Mouse (Mus musculus): ENCODE measurements around the gene Tmem184b. TPM values are rescaled to one million over a fixed set of nuclear protein-coding genes. Genes with fewer than 3 reads are reported as not detected.

Gene Tmem184b
- total RNA-seq, 2 experiments from 2014 or later, result 72.4 to 77.4 TPM

DNA sequence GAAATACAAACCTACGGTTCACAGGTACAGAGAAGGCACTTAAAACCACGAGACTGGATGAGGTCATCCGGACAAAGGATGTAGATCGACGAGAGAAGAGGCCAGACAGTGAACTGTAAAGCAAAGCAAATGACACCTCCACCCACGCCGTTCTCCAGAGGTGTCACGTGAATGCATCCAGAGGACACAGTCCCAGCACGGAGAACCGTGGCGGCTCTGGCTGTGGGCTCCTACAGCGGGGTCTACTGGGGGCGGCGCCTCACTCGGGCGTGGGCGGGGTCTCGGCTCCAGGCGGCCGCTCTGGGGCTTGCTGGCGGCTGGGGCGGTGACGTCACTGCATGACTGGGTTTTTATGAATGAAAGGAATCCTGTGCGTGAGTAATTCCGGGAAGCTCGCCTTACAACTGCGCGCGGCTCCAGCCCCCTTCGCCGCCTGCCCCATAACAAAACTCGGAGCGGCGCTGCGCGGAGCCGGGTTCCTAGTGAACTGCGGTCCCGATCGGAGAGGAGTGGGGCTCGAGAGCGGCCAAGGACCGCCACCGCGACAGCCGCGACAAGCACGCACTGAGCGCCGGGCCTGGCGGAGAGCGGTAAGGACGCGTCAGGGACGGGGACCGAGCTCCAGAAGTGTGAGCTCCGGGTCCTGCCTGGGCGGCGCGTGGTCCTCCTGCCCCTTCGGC, 56.1 kb downstream of the Tmem184b start:
- DNase-seq (ENCODE audit: low spot score in 2 of 2), result peak; percentile 86 to 92

DNA sequence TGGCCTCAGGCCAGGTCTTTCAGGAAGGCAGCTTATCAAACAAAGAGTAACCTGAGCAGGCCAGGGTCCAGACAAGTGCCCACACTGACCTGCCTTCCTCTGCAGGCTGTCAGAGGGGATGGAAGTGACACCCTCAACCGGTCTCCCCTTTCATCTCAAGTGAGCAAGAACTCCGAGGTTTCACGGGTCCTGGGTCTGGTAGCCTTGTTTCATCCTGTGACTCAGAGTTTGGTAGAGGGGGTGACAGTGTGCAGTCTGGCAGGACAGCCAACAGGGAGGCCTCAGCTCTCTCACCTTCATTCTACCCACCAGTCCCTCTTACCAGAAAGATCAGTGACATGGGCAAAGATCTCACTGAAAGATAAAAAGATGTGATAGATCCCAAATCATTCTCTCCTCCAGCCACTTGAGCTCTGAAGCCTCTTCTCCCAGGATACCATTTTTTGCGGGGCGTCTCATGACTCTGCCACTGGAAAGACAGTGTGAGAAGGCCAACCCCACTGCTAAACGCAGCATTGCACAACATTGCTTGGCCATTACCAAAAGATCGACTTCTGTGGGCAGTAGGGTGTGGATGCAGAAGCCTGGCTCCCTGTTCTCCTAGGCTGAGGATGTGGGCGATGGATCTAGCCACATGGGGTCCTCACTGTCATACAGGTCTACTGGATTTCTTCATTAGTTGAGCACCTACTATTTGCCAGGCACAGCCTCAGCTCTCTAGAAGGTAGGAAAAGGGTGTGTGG, 57.1 kb downstream of the Tmem184b start, which contains the start of gene Maff:
Gene Maff (plus strand): TSS at position 571 of the 743 bp plus-strand sequence.
- DNase-seq (ENCODE audit: low spot score in 2 of 2), result no peak

DNA sequence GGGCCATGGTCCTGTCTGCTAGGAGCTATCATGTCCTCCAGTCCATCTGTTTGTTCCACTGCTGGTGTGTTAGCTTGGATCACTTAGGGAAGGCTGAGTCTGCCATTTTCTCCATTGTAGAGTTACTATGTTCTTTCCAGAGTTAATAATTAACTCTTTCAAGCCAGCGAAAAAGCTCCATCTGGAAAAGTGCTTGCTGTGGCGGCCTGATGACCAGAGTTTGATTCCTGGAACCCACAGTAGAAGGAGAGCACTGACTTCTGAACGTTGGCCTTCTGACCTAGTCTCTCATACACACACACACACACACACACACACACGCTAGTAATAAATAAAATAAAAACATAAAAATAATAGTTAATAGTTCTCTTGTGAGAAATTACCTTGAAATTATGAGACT, 58.7 kb downstream of the Tmem184b start:
- no peak for DNase-seq (ENCODE audit: low spot score in 2 of 2)

DNA sequence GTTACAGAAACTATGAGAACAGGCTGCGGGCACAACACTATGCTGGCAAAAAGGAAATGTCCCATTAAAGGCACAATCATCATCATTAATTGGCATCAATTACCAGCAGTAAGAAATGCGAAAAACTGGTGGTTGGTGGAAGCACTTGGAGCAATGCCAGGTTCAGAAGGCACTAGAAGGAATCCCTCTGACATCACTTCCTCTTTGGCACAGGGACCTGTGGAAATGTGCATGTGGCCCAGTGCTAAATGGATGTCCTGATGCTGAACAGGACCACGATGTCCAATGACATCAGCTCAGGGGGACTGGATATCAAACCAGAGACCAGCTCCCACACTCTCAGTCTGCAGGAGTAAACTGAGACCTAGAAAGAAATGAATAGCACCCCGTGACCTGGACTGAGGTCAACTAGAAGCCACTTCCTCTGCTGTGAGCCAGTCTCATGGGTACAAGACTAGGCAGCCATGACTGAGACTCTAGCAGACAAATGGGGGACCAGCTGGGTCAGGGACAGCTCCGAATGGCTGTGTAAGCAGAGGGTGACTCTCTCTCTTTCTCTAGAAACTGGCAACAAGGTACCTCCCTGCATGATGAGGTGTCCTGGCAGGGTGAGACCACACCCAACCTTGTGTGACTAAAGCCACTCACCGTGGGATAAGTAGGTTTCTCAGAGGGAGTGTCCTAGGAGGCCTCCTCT, 60.6 kb downstream of the Tmem184b start:
- DNase-seq (ENCODE audit: low spot score in 2 of 2), result no peak

DNA sequence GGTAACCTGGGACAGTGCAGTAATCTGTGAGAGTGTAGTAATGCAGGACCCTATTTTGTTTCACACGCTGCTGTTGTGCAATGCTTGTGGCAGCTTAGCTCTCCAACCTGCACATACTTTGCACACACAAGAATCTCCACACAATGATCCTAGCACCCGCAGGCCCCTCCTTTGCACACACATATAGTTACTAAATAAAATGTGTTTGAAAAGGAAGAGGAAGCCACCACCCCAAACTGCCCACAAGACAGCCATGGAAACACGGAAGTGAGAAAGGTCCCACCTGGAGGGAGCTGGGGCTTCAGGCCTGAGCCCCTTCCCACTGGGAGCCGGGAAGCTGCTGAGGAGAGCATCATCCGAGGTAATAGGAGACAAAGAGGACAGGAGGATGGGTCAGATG, 64.4 kb downstream of the Tmem184b start:
- DNase-seq (ENCODE audit: low spot score in 2 of 2), result no peak

DNA sequence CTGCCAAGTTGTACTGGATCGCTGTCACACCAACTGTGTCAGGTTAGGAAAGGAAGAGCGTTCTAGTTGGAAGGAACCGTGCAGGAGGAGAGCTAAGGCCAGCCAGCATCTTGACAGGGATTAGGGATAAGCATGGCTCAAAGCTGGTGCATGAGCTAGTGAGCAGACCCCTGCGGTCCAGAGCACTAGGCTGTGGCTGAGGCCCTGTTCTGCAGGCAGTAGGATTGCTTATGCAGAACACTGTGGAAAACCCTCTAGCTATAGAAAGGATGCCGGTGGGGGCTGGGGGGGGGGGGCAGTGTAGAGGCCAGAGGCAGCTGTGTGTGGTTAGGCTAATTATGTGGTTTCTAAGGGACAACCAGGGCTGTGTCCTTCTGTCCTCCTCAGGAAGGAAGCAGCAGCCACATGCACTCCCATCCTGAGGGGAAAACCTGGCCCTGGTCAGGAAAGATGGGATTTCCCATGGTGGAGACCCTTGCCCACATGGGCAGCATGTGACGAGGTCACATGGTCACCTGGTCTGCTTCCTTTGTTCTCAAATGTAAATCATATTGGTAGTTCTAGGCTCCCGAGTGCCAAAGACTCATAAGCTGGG, 68.2 kb downstream of the Tmem184b start:
- DNase-seq (ENCODE audit: low spot score in 2 of 2), result no peak

DNA sequence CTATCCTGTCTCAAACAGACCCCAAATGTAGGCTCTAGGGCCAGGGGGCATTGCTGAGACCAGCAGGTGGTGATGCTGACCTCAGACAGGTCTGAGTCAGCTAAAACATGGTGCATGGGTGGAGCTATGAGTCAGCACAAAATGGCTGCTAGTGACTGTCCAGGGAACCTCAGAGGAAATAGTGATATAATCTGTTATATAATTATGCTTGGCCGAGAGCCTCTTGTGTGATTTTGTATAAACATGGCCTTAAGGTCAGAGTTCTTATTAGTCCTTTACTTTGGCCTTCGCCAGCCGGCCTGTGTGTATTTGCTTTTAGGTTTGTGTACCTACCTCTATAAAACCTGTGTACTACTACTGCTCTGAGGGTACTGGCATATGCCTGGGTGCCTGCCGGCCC, 70.0 kb downstream of the Tmem184b start:
- no peak for DNase-seq (ENCODE audit: low spot score in 2 of 2)

DNA sequence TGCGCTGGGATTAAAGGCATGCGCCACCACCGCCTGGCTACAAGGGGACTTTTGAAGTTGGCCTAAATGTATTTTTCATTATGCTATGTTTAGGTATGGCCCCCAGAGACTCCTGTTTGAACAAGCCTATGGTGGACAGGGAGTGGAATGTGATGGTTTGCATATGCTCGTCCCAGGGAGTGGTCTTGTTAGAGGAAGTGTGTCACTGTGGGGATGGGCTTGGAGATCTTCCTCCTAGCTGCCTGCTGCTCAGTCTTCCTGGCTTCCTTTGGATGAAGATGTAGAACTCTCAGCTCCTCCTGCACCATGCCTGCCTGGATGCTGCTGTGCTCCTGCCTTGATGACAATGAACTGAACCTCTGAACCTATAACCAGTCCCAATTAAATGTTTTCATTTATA, 72.8 kb downstream of the Tmem184b start:
- DNase-seq (ENCODE audit: low spot score in 2 of 2), result no peak

DNA sequence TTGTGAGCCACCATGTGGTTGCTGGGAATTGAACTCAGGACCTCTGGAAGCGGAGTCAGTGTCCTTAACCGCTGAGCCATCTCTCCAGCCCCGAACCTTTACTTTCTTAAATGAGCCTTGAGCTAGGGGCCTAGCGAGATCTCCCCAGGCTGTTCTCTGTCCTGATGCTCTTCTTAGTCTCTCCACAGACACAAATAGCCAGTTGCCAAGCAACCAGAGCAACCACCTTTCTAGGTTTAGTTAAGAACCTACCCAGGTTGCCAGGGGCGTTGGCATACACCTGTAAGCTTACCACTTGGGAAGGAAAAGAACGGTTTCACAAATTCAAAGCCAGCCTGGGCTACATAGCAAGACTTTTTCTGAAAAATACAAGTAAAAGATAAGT, 73.4 kb downstream of the Tmem184b start:
- no peak for DNase-seq (ENCODE audit: low spot score in 2 of 2)

DNA sequence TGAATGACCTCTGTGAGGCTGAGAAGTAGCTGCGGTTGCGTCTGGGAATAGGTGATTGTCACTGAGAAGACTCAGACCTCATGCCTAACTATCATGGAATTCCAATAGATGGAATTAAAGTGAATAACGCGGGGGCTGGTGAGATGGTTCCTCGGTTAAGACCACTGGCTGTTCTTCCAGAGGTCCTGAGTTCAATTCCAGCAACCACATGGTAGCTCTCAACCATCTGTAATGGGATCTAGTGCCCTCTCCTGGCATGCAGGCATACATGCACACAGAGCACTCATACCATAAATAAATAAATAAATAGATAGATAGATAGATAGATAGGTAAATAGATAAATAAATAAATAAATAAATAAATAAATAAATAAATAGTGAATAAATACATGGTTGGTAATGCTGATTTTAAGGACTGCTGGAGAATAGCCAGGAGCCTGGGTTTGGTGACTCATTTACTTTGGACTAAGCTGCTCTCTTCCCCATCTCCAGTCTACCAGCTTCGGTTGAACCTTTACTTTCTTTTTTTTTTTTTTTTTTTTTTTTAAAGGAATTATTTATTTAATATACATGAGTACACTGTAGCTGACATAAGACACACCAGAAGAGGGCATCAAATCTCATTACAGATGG, 73.9 kb downstream of the Tmem184b start:
- DNase-seq (ENCODE audit: low spot score in 2 of 2), result no peak

DNA sequence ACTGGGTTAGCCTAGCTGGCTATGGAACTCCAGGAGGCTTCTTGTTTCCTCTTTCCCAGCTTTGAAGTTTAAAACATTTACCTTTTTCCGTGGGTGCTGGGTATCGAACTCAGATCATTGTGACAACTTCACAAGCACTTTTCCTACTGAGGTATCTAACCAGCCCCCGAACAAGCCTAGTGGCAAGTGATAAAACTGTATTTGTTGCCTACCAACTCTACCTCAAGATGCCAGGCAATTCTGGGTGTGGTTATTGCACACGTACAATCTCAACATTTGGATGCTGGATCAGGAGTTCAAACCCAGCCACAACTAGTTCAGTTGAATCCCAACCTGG, 74.5 kb downstream of the Tmem184b start:
- DNase-seq (ENCODE audit: low spot score in 2 of 2), result no peak

DNA sequence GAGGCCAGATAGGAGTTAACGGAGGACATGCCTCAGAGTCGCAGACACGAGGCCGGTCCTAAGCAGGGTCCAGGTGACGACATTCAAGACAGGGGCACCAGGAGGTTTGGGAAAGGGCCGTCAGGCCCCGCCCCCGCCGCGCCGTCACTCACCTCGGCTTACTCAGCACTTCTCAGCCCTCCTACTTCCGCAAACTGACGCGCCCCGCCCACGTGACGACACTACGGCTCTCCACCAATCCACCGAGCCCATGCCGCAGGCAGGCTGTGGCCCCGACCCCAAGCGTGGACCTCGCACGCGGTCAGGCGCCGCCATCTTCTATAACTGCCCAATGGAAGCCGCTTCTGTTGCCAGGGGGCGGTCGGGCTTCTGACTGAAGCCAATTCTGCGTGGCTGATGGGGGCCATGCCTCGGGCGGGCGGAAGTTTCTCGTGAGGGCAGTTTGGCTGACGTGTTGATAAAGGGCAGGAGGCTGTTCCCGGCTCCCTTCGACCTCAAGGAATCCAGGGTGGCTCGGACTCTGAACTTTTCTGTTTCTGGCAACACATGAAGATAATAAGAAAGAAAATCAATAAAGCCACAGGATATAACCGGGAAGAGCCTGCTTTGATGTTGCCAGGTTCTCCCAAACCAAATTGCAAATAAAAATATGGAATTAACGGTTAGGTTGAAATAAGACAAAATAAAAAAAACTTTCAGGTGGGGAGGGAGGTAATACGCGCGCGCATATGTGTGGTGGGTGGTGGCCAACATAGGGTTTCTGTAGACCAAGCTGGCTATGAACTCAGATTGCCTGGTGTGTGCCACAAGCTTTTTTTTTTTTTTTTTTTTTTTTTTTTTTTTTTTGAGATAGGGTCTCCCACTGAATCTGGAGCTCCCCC, 75.1 kb downstream of the Tmem184b start, which contains the start of gene Pla2g6:
Gene Pla2g6 (minus strand): TSS at position 333 of the 881 bp plus-strand sequence.
- DNase-seq (ENCODE audit: low spot score in 2 of 2), result peak; percentile 96 to 98

DNA sequence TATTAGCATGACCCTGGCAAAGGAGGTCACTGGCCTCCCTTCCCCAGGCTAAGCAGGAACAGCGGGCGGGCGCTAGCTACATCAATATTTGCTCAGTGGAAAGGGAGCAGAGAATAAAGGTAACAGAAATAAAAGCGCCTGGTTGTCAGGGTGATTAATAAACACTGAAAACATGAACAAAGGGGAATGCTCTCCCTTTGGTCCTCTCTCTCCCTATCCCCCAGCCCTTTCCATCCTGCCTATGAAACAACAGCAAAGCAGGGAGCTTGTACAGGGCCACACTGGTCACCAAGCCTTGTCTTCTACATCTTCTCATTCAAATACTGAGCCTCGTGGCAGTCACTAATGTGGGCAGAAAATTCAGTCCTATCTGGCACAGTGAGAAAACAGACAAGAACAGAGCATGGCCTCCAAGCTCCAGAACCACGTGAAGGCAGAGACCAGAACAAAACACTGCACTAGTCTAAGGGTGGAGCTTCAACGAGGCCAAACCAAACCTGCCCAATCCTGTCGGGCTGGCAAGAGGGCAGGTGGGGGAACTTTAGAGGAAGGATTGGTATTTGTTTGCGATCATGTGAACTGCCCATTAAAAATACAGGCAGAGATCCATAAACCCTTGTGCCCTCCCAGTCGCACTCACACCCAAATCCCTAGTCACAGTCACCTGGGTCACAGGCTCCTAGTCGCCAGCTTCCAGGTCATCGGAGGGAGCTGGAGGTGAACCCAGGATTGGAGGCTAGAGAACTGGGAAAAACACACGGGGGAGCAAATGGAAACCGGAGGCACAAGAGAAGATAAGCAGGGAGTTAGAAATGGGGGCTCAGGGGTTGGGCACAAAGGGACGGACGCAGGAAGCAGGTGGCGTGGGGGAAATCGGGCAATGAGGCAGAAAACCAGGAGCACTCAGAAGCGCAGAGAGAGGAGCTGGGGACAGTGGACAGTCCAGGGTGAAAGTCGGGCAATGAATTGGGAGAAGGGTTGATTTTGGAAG, 76.1 kb downstream of the Tmem184b start:
- DNase-seq (ENCODE audit: low spot score in 2 of 2), result no peak

DNA sequence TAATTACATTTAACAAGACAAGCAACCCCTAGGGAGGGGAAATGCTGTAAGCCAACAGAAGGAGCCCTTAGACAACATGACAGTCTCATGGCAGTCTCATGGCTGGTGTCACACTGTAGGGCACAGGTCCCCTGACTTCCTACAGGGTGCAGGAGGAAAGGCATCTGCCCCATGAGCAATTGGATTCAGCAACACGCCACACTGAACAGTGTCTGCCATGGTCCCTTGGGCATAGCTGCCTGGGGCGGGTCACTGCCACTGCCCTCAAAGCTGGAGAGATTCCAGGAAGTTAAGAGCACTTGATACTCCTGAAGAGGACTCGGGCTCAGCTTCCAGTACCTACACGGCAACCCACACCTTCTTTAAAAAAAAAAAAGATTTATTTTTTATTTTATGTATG, 77.1 kb downstream of the Tmem184b start:
- DNase-seq (ENCODE audit: low spot score in 2 of 2), result no peak

DNA sequence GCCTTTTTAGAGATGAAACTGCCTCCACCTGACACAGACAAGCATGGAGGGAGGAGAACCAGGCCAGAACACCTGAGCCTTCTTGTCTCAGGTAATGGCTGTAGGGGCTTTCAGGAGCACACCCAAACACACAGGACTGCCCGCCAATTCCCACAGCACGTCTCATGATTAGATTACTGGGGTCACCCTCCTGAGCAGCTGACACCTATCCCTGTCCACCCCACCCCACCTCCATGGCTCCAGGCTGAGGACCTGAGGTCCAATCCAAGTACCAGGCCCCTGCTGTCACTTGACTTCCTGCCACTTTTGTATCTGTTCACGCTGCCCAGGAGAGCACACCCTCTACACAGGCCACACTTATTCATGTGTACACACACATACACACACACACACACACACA, 77.6 kb downstream of the Tmem184b start:
- DNase-seq (ENCODE audit: low spot score in 2 of 2), result no peak

DNA sequence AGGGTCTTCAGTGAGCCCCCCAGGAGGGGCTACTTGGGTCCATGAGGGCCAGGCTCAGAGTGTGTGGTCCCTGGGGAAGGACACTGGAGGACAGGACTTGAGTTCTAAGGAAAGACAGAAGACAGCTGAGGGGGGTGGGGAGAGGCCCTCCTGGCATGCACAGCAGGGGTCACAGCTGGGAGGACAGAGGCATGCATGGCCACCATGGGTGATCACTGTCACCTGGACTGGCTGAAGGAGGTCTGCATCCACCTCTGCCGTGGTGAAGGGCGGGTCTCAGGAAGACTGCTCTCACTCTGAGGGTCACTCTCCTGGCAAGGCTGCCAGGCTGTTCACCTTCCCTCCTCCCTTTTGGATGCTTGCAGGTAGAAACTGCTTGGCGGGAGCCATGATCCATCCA, 79.0 kb downstream of the Tmem184b start:
- DNase-seq (ENCODE audit: low spot score in 2 of 2), result no peak

DNA sequence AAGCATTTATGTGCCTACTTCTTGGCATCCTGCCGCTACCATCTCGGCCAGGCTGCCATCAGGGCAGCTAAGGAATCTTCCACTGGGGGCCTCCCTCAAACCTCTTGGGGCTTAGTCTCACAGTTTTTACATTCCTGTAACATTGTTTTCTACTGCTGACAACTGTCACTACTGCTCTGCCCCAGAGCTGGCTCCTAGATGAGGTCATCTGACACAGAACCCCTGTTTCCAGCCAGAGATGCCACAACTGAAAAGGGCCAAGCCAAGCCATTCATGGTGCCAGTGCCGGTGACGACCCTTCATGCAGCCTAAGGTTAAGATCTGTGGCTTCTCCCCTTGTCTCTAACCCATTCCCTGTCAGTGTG, 79.6 kb downstream of the Tmem184b start:
- no peak for DNase-seq (ENCODE audit: low spot score in 2 of 2)

DNA sequence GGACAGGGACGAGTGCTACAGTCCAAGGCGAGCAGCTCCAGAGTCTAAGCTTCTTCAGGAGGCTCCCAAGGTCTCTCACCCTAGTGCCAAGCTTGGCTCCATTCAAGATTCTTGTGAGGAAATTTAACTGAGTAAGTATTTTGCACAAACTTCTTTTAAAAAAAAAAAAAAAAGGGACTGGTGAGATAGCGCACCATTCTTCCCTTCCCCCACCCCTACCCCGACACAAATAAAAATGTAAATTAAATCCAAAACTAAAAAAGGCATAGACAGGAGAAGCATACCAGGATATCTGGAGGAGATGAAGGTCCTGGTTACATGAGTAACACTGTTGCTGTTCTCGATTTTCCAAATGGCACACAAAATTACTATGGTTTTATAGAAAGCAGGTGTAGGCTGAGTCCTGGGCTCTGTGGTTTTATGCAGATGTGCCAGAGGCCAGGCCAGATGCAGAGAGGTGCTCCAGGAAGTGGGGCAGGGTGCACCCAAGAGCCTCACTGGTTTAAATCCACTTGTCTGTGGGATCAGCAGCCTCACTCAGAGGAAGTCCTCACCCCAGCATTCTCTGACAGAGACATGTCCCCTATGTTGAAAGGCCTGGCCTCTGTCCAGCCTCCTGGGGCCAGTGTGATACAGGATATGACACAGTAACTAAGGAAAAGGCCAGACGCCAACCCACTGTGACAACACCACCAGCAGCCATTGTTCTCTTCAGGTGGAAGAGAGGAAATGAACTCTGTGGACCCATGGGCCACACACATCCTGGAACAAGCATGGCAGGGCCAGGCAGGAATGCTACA, 80.2 kb downstream of the Tmem184b start:
- peak in 1 of 2 experiments; percentile 62 for DNase-seq (ENCODE audit: low spot score in 2 of 2)

All from gastrocnemius, postnatal 4 days (tissue).